Mouse (Mus musculus): ENCODE results near the gene Zmynd19. TPM values are rescaled to one million over a fixed set of nuclear protein-coding genes. Genes with fewer than 3 reads are reported as not detected.

The Zmynd19 gene
- polyA plus RNA-seq (2015; fragmentation: Nextera tagmentation; extraction: Ambion mirVana), result 11.7 and 12.2 TPM in 2 replicates

DNA sequence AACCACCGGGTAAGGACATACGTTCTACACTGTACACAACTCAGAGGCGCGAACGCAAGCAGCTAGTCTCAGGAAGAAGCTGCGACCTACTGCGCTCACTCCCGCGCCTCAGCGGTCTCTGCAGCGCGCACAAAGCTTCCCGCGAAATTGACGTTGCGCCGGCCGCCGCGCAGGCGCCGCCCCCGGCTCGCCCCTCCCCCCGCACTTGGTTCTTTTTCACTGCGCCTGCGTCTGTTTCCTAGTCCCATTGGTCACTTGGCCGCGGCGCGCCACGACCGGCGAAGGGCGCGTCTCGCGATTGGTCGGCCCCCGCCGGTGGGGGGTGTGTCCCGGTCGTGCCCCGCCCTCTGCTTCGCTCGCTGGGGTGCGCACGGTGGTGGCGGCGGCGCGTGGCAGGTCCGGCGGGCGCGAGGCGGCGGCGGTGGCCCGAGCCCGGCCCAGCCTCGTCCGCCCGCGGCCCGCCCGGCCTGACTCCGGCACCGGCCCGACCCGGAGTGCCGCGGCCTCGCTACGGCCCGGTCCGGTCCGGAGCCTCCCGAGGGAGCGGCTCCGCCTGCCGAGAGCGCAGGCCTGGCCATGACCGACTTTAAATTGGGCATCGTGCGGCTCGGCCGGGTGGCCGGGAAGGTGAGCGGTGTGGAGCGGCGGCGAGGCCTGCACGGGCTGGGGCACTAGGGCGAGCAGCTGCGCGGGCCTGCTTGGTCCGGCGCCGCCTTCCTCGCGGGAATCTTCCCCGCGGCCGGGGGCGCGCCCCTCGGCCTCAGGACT is at the start of gene Zmynd19:
TSS of gene Zmynd19 (plus strand) at position 372 of the 768 bp plus-strand sequence.
- H3K27ac ChIP-seq, result peak within 1 kb of the TSS; percentile 72
- WGBS, result under 1% methylated on average over 92 of the region's 108 CpGs
- peak within 1 kb of the TSS; percentile 92 for H3K4me2 ChIP-seq (ENCODE audit: low read length)
- H3K9ac ChIP-seq (ENCODE audit: low read depth, low read length), result peak within 1 kb of the TSS; percentile 88
- TF ChIP-seq CTCF (IDR thresholded peaks at IDR 0.05; ENCODE audit: low read depth), result no peak
- H3K27me3 ChIP-seq (ENCODE audit: insufficient read depth, low read length), result no peaks in the 10 kb centered on the region
- no peaks in the 10 kb centered on the region for H3K9me3 ChIP-seq (replicated peaks; ENCODE audit: low read length)
- ATAC-seq (replicated peaks; ENCODE audit: low FRiP score, low read depth), result peak; percentile 98
- DNase-seq (ENCODE audit: low spot score), result peak; percentile 97
- H3K36me3 ChIP-seq (ENCODE audit: insufficient read depth, low read length), result peaks cover 14% of the 10 kb centered on the region
- peak within 1 kb of the TSS; percentile 81 for H3K4me3 ChIP-seq (replicated peaks; ENCODE audit: low read depth, low read length)
- H3K4me1 ChIP-seq (replicated peaks; ENCODE audit: insufficient read depth, low read length), result peaks cover 8% of the 10 kb centered on the region

DNA sequence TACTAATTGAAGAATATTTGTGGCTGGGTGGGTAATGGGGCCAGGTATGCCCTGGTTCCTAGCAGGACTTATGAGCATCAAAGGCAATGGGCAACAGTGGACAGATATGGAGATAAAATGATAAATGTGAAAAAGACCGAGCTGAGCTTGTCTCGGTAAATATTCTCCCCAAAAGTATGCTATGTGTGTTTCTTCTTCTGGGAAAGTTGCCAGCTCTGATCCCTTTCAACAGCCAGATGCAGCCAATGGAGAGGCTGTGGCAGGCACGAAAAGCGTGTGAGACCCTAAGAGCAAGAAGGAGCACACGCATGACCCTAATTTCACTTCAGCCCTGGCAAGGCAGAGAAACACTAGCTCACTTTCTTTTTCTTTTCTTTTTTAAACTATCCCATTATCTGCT is 48.5 kb upstream of the Zmynd19 start:
- ATAC-seq (replicated peaks; ENCODE audit: low FRiP score, low read depth) (no peak), DNase-seq (ENCODE audit: low spot score) (no peak)
- 52% methylated on average over 5 of the region's 5 CpGs for WGBS
- Histone ChIP-seq H3K27ac (no peak overlapping the region), H3K27me3 (ENCODE audit: insufficient read depth, low read length) (no peaks in the 10 kb centered on the region), H3K9ac (ENCODE audit: low read depth, low read length) (no peak overlapping the region), H3K9me3 (replicated peaks; ENCODE audit: low read length) (no peaks in the 10 kb centered on the region), H3K4me3 (replicated peaks; ENCODE audit: low read depth, low read length) (no peak overlapping the region), H3K36me3 (ENCODE audit: insufficient read depth, low read length) (no peaks in the 10 kb centered on the region), H3K4me2 (ENCODE audit: low read length) (no peak overlapping the region), H3K4me1 (replicated peaks; ENCODE audit: insufficient read depth, low read length) (peaks cover 4% of the 10 kb centered on the region; the same call in 1 of the 2 replicates)
- no peak for TF ChIP-seq CTCF (IDR thresholded peaks at IDR 0.05; ENCODE audit: low read depth)

DNA sequence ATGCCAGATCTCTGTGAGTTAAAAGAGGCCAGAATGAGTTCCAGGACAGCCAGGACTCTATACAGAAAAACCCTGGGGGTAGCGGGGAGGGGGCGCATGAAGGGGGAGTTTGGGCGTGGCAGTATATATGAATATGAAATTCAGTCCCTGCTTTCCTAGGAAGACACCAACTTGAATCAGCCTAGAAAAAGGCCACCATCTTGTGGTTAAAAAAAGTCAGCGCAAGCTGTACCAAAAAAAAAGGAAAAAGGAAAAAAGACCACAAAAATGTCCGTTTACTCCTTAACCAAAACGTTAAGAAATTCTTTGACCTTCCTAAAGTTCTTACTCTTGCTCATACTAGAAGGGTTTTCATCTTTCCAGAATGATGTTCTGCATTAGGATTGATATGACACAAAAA is 46.6 kb upstream of the Zmynd19 start:
- Histone ChIP-seq H3K27me3 (ENCODE audit: insufficient read depth, low read length) (no peaks in the 10 kb centered on the region), H3K27ac (no peak overlapping the region), H3K4me1 (replicated peaks; ENCODE audit: insufficient read depth, low read length) (peaks cover 8% of the 10 kb centered on the region), H3K9me3 (replicated peaks; ENCODE audit: low read length) (no peaks in the 10 kb centered on the region), H3K4me3 (replicated peaks; ENCODE audit: low read depth, low read length) (no peak overlapping the region), H3K9ac (ENCODE audit: low read depth, low read length) (no peak overlapping the region), H3K4me2 (ENCODE audit: low read length) (no peak overlapping the region), H3K36me3 (ENCODE audit: insufficient read depth, low read length) (no peaks in the 10 kb centered on the region)
- DNase-seq (ENCODE audit: low spot score), result no peak
- ATAC-seq (replicated peaks; ENCODE audit: low FRiP score, low read depth), result no peak
- WGBS, result 81% methylated on average over 6 of the region's 6 CpGs
- peak; percentile 27; the same call in 1 of the 2 replicates for TF ChIP-seq CTCF (IDR thresholded peaks at IDR 0.05; ENCODE audit: low read depth)

DNA sequence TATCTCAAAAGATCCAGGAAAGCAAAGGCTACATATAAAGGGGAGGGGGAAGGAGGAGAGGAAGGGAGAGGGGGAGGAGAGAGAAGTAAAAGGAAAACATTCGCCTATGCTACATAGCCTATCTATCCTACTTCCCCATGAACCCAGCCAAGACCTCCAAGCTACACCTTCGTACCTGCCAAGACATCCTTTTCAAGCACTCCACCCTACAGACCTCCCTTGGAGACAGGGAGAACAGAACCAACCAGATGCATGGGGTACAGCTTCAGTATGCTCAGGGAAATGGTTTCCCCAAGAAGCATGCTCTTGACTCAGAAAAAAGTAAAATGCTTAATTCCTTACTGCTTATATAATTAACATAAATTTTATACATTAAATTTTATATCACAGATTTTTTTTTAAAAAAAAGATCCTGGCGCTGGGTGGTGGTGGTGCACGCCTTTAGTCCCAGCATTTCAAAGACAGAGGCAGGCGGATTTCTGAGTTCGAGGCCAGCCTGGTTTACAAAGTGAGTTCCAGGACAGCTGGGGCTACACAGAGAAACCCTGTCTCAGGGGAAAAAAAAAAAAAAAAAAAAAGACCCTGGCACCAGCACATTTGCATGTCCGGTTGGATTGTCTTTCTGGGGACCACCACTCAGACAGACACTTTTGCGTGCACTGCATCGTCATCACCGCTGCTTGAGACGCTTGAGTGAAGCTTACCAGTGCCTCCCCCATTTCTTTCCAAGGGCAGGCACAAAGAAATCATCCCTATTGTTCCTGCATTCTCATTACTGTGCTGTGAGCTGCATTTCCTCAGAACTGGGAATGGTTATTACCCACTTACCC is 44.6 kb upstream of the Zmynd19 start:
- Histone ChIP-seq H3K4me3 (replicated peaks; ENCODE audit: low read depth, low read length) (no peak overlapping the region), H3K4me1 (replicated peaks; ENCODE audit: insufficient read depth, low read length) (peaks cover 8% of the 10 kb centered on the region), H3K27ac (no peak overlapping the region), H3K36me3 (ENCODE audit: insufficient read depth, low read length) (no peaks in the 10 kb centered on the region), H3K9me3 (replicated peaks; ENCODE audit: low read length) (no peaks in the 10 kb centered on the region), H3K4me2 (ENCODE audit: low read length) (peak overlapping the region; percentile 23; the same call in 1 of the 2 replicates), H3K9ac (ENCODE audit: low read depth, low read length) (no peak overlapping the region), H3K27me3 (ENCODE audit: insufficient read depth, low read length) (no peaks in the 10 kb centered on the region)
- TF ChIP-seq CTCF (IDR thresholded peaks at IDR 0.05; ENCODE audit: low read depth), result no peak
- ATAC-seq (replicated peaks; ENCODE audit: low FRiP score, low read depth) (no peak), DNase-seq (ENCODE audit: low spot score) (peak; percentile 37)
- WGBS, result 55% methylated on average over 11 of the region's 11 CpGs

DNA sequence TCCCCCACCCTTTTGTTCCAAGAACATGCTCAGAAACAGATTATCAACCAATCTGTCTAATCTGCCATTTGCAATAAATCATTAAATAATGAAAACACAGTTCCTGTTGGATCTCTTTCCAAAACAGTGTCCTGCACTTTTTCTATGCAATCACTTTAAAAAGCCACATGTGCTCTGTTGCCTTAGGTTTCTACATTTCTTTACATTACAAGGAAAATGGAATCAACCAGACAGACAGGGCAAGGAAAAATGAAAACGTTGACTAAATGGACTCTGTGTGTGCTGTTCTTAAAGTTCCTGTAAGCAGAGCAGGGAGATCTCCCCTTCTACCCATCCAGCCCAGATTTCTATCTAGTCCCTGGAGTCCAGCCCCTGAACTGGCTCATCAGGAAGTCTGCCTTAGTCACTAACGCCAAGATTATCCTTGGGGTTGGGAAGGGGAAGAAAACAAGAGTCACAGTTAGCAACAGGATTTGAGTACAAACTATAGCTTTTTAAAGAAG is 43.9 kb upstream of the Zmynd19 start:
- Histone ChIP-seq H3K4me2 (ENCODE audit: low read length) (peak overlapping the region; percentile 23; the same call in 1 of the 2 replicates), H3K4me3 (replicated peaks; ENCODE audit: low read depth, low read length) (no peak overlapping the region), H3K36me3 (ENCODE audit: insufficient read depth, low read length) (no peaks in the 10 kb centered on the region), H3K9ac (ENCODE audit: low read depth, low read length) (no peak overlapping the region), H3K27ac (peak overlapping the region; percentile 51), H3K4me1 (replicated peaks; ENCODE audit: insufficient read depth, low read length) (peaks cover 8% of the 10 kb centered on the region), H3K27me3 (ENCODE audit: insufficient read depth, low read length) (no peaks in the 10 kb centered on the region), H3K9me3 (replicated peaks; ENCODE audit: low read length) (no peaks in the 10 kb centered on the region)
- ATAC-seq (replicated peaks; ENCODE audit: low FRiP score, low read depth) (no peak), DNase-seq (ENCODE audit: low spot score) (peak; percentile 17)
- no peak for TF ChIP-seq CTCF (IDR thresholded peaks at IDR 0.05; ENCODE audit: low read depth)
- WGBS, result 7% methylated on average over 2 of the region's 2 CpGs

DNA sequence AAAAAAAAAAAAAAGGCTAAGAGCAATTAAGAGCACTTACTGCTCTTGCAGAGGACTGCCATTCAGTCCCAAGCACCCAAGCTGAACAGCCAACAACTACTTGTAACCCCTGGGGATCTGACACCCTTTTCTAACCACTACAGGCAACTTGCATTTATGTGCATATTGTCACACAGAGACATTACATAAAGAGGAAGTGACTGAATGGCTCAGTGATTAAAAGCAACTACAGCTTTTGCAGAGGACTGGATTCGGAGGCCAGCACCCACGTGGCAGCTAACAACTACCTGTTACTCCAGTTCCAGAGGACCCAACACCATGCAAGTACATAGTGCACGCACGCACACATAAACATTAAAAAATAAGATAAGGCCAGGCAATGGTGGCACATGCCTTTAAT is 39.1 kb upstream of the Zmynd19 start:
- ATAC-seq (replicated peaks; ENCODE audit: low FRiP score, low read depth), result no peak
- WGBS, result 87% methylated on average over 4 of the region's 4 CpGs
- no peaks in the 10 kb centered on the region for H3K27me3 ChIP-seq (ENCODE audit: insufficient read depth, low read length)

More for the DNA sequence above, 39.1 kb upstream of the Zmynd19 start:
- TF ChIP-seq CTCF (IDR thresholded peaks at IDR 0.05; ENCODE audit: low read depth), result no peak
- Histone ChIP-seq H3K9me3 (replicated peaks; ENCODE audit: low read length) (no peaks in the 10 kb centered on the region), H3K36me3 (ENCODE audit: insufficient read depth, low read length) (no peaks in the 10 kb centered on the region), H3K4me3 (replicated peaks; ENCODE audit: low read depth, low read length) (no peak overlapping the region), H3K9ac (ENCODE audit: low read depth, low read length) (no peak overlapping the region), H3K4me2 (ENCODE audit: low read length) (no peak overlapping the region), H3K4me1 (replicated peaks; ENCODE audit: insufficient read depth, low read length) (peaks cover 4% of the 10 kb centered on the region), H3K27ac (no peak overlapping the region)
- no peak for DNase-seq (ENCODE audit: low spot score)

Measured in kidney, postnatal 0 days (tissue).